Mouse (Mus musculus): ENCODE measurements around the gene Cd4. TPM values are rescaled to one million over a fixed set of nuclear protein-coding genes. Genes with fewer than 3 reads are reported as not detected.
A peak's percentile ranks its signal among the peaks of the same experiment; 100 is the strongest.

Cd4 gene
- polyA plus RNA-seq, 1 experiment from 2014 or later: 0.13 TPM

- H3K9ac ChIP-seq (ENCODE audit: low read length): no peak overlapping the region
- H3K4me1 ChIP-seq (replicated peaks; ENCODE audit: control insufficient read depth, insufficient read depth, low read length): peaks cover 15% of the 10 kb centered on the region
- no peak for ATAC-seq (ENCODE audit: low read depth)
- 60% methylated on average over 1 of the region's 1 CpGs for WGBS
- H3K4me3 ChIP-seq (ENCODE audit: low read length): no peak overlapping the region
- no peak overlapping the region for H3K4me2 ChIP-seq (ENCODE audit: low read depth, low read length)
- H3K27ac ChIP-seq (ENCODE audit: low read length): no peak overlapping the region
- H3K36me3 ChIP-seq (ENCODE audit: control insufficient read depth, insufficient read depth, low read length): 0 out of 2 replicates have a peak, but pooled peaks cover 4% of the 10 kb centered on the region
- H3K27me3 ChIP-seq (ENCODE audit: control insufficient read depth, insufficient read depth, low read depth, low read length): peaks cover 7% of the 10 kb centered on the region; the same call in 1 of the 2 replicates
- no peaks in the 10 kb centered on the region for H3K9me3 ChIP-seq (ENCODE audit: control insufficient read depth, low read length)
Observed at GRCm38 (mm10) chr6:124907767-124908166, 19.7 kb upstream of the Cd4 start.

GRCm38 (mm10) chr6:124904991-124905860 lies 17.2 kb upstream of the Cd4 start:
- H3K36me3 ChIP-seq (ENCODE audit: control insufficient read depth, insufficient read depth, low read length): no peaks in the 10 kb centered on the region
- H3K9ac ChIP-seq (ENCODE audit: low read length): peak overlapping the region; percentile 81
- peaks cover 12% of the 10 kb centered on the region for H3K4me1 ChIP-seq (replicated peaks; ENCODE audit: control insufficient read depth, insufficient read depth, low read length)
- 40% methylated on average over 14 of the region's 16 CpGs for WGBS
- no peaks in the 10 kb centered on the region for H3K9me3 ChIP-seq (ENCODE audit: control insufficient read depth, low read length)
- H3K27ac ChIP-seq (ENCODE audit: low read length): peak overlapping the region; percentile 98
- H3K27me3 ChIP-seq (ENCODE audit: control insufficient read depth, insufficient read depth, low read depth, low read length): peaks cover 7% of the 10 kb centered on the region; the same call in 1 of the 2 replicates
- peak overlapping the region; percentile 63; the same call in 1 of the 2 replicates for H3K4me3 ChIP-seq (ENCODE audit: low read length)
- peak overlapping the region; percentile 91 for H3K4me2 ChIP-seq (ENCODE audit: low read depth, low read length)
- ATAC-seq (ENCODE audit: low read depth): no peak

GRCm38 (mm10) chr6:124904161-124904981 lies 16.4 kb upstream of the Cd4 start:
- no peaks in the 10 kb centered on the region for H3K9me3 ChIP-seq (ENCODE audit: control insufficient read depth, low read length)
- 8% methylated on average over 24 of the region's 24 CpGs for WGBS
- H3K27ac ChIP-seq (ENCODE audit: low read length): peak overlapping the region; percentile 98
- H3K4me1 ChIP-seq (replicated peaks; ENCODE audit: control insufficient read depth, insufficient read depth, low read length): peaks cover 6% of the 10 kb centered on the region
- ATAC-seq (ENCODE audit: low read depth): peak; percentile 85
- peak overlapping the region; percentile 91 for H3K4me2 ChIP-seq (ENCODE audit: low read depth, low read length)
- peak overlapping the region; percentile 63 for H3K4me3 ChIP-seq (ENCODE audit: low read length)
- no peaks in the 10 kb centered on the region for H3K36me3 ChIP-seq (ENCODE audit: control insufficient read depth, insufficient read depth, low read length)
- no peaks in the 10 kb centered on the region; the same call in 1 of the 2 replicates for H3K27me3 ChIP-seq (ENCODE audit: control insufficient read depth, insufficient read depth, low read depth, low read length)
- peak overlapping the region; percentile 81 for H3K9ac ChIP-seq (ENCODE audit: low read length)

DNA sequence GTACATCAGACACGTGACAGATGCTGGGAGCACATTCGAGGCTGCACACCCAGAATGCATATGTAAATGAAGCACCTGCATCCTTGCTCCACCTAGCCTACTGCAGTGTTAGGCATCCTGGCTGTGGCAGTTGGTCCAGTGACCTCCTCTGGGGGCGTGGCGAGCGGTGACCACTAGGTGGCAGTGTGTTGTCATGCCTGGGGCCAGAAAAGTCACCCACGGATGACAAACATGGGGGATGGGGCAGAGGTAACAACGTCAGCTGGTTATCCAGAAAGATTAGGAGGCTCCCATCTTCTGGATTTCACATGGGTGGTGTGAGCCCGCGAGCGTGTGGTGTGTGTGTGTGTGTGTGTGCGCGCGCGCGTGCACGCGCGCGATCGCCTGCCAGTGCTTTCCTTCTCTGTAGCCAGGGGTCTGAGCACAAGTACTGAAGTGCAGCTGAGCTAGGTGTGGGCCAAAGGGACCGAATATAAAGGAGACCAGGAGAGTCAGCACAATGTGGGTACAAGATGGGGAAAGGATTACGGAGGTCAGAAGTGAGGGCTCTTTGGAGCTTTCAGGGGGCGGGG lies 15.6 kb upstream of the Cd4 start:
- H3K36me3 ChIP-seq (ENCODE audit: control insufficient read depth, insufficient read depth, low read length): no peaks in the 10 kb centered on the region
- H3K27me3 ChIP-seq (ENCODE audit: control insufficient read depth, insufficient read depth, low read depth, low read length): no peaks in the 10 kb centered on the region
- H3K4me1 ChIP-seq (replicated peaks; ENCODE audit: control insufficient read depth, insufficient read depth, low read length): peaks cover 6% of the 10 kb centered on the region
- H3K27ac ChIP-seq (ENCODE audit: low read length): peak overlapping the region; percentile 98
- H3K9me3 ChIP-seq (ENCODE audit: control insufficient read depth, low read length): no peaks in the 10 kb centered on the region
- under 1% methylated on average over 23 of the region's 23 CpGs for WGBS
- peak overlapping the region; percentile 63 for H3K4me3 ChIP-seq (ENCODE audit: low read length)
- ATAC-seq (ENCODE audit: low read depth): peak; percentile 91
- H3K4me2 ChIP-seq (ENCODE audit: low read depth, low read length): peak overlapping the region; percentile 91
- H3K9ac ChIP-seq (ENCODE audit: low read length): peak overlapping the region; percentile 81

DNA sequence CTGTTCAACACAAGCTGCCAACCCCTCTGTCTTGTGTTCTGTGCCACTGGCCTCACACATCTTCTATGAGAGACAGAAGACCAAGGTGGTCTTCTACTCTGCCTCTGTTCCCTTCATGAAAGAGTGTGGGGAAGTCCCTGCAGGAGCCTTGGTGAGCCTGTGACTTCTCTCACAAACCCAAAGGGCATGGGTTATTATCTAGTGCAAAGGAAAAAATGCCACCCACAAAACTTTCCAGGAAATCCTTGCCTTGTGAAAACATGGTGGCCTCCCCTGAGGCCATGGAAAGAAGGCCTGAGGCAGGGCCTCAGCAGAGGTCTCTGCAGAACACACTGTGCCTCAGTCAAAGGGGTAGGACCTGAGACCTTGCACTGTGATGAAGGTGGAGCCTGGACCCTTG lies 13.8 kb upstream of the Cd4 start:
- H3K9me3 ChIP-seq (ENCODE audit: control insufficient read depth, low read length): no peaks in the 10 kb centered on the region
- H3K9ac ChIP-seq (ENCODE audit: low read length): no peak overlapping the region
- no peak overlapping the region for H3K4me2 ChIP-seq (ENCODE audit: low read depth, low read length)
- no peak overlapping the region for H3K4me3 ChIP-seq (ENCODE audit: low read length)
- H3K27ac ChIP-seq (ENCODE audit: low read length): no peak overlapping the region
- H3K36me3 ChIP-seq (ENCODE audit: control insufficient read depth, insufficient read depth, low read length): no peaks in the 10 kb centered on the region
- no peaks in the 10 kb centered on the region for H3K27me3 ChIP-seq (ENCODE audit: control insufficient read depth, insufficient read depth, low read depth, low read length)
- ATAC-seq (ENCODE audit: low read depth): no peak
- H3K4me1 ChIP-seq (replicated peaks; ENCODE audit: control insufficient read depth, insufficient read depth, low read length): peaks cover 6% of the 10 kb centered on the region

DNA sequence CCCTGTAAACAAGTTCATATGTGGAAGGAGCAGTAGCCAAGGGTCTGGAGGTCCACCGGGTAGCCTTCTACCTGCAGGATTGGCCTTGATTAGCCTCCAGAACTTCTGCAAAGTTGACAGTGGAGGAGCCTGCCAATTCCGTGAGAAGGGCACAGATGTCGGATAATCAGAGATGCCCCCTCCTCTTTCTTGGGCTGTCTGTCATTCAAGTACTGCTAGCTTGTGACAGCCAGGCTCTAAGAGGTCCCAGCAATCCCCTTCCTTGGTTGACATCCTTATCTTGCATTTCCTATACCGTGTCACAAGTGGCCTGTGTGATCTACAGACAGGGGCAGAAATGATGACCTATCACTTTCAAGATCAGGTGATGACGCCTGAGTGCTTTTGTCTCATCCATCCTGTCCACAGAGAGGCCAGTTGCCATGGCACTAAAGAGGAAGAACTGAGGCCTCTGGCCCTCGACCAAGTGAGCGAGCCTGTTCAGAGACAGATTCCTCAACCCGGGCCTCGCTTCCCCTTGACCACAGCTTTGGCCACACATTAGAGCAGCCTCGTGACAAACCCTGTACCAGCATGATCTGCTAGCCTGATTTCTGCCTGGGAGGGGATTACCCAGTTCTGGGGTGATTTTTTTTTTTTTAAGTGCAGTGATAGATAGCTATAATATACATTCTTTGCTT lies 12.9 kb upstream of the Cd4 start:
- no peaks in the 10 kb centered on the region for H3K36me3 ChIP-seq (ENCODE audit: control insufficient read depth, insufficient read depth, low read length)
- peaks cover 6% of the 10 kb centered on the region for H3K4me1 ChIP-seq (replicated peaks; ENCODE audit: control insufficient read depth, insufficient read depth, low read length)
- WGBS: 37% methylated on average over 10 of the region's 10 CpGs
- no peak for ATAC-seq (ENCODE audit: low read depth)
- no peak overlapping the region for H3K4me2 ChIP-seq (ENCODE audit: low read depth, low read length)
- no peak overlapping the region for H3K27ac ChIP-seq (ENCODE audit: low read length)
- no peaks in the 10 kb centered on the region for H3K27me3 ChIP-seq (ENCODE audit: control insufficient read depth, insufficient read depth, low read depth, low read length)
- no peak overlapping the region for H3K9ac ChIP-seq (ENCODE audit: low read length)
- no peak overlapping the region for H3K4me3 ChIP-seq (ENCODE audit: low read length)
- H3K9me3 ChIP-seq (ENCODE audit: control insufficient read depth, low read length): no peaks in the 10 kb centered on the region

DNA sequence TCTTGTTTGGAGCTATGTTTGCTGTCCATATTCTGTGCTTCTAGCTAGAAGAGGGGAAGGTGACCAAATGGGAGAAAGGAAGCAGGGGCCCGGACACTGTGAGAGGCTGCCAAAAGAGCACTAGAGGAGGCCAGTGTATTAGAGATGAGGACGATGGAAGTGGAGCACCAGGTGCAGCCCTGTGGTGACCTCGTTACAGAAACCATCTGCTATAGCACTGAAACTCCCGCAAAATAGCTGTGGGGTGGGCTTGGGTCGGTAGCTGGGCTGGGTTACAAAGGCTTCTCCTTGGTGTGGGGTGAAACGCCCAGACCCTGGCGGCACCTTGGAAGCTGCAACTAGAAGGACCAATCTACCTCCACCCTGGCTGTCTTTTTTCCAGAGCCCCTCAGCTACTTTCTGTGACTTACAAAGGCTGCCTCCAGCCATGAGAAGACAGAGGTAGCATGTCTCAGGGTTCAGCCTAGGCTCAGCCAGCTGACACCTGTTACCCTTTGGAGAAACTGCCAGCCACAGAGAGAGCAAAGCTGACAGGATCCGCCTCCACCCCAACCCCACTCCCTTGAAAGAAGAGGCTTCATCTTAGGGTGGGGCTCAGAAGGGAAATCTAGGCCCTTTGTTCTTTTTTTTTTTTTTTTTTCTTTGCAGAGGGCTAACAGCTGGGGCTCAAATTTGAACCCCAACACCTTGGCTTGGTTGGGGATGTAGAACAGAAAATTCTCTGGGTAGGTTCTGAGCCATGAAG lies 12.2 kb upstream of the Cd4 start:
- no peak for ATAC-seq (ENCODE audit: low read depth)
- Histone ChIP-seq H3K9me3 (ENCODE audit: control insufficient read depth, low read length) (no peaks in the 10 kb centered on the region), H3K4me2 (ENCODE audit: low read depth, low read length) (no peak overlapping the region), H3K4me3 (ENCODE audit: low read length) (no peak overlapping the region), H3K4me1 (replicated peaks; ENCODE audit: control insufficient read depth, insufficient read depth, low read length) (peaks cover 6% of the 10 kb centered on the region), H3K27me3 (ENCODE audit: control insufficient read depth, insufficient read depth, low read depth, low read length) (no peaks in the 10 kb centered on the region), H3K27ac (ENCODE audit: low read length) (no peak overlapping the region), H3K36me3 (ENCODE audit: control insufficient read depth, insufficient read depth, low read length) (no peaks in the 10 kb centered on the region), H3K9ac (ENCODE audit: low read length) (no peak overlapping the region)
- 64% methylated on average over 8 of the region's 8 CpGs for WGBS

DNA sequence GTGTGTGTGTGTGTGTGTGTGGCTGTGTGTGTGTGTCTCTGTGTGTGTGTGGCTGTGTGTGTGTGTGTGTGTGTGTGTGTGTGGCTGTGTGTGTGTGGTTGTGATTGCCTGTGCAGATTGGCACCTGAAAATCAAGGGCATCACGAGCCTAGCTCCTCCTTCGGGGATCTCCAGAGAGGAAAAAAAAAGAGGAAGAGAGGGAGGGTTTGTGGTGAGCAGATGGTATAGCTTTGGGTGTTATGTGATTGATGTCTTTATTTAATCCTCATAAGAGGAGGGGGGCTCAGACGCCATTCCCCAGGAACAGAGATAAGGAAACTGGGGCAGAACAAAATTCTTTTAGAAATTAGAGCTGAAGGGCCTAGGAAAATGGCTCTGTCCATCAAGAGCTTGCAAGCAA lies 10.3 kb upstream of the Cd4 start:
- Histone ChIP-seq H3K4me1 (replicated peaks; ENCODE audit: control insufficient read depth, insufficient read depth, low read length) (no peaks in the 10 kb centered on the region), H3K27ac (ENCODE audit: low read length) (no peak overlapping the region), H3K27me3 (ENCODE audit: control insufficient read depth, insufficient read depth, low read depth, low read length) (no peaks in the 10 kb centered on the region), H3K36me3 (ENCODE audit: control insufficient read depth, insufficient read depth, low read length) (no peaks in the 10 kb centered on the region), H3K9ac (ENCODE audit: low read length) (no peak overlapping the region), H3K9me3 (ENCODE audit: control insufficient read depth, low read length) (no peaks in the 10 kb centered on the region), H3K4me3 (ENCODE audit: low read length) (no peak overlapping the region), H3K4me2 (ENCODE audit: low read depth, low read length) (no peak overlapping the region)
- no peak for ATAC-seq (ENCODE audit: low read depth)
- 20% methylated on average over 3 of the region's 3 CpGs for WGBS
